8 mouse cellular contexts compared by ENCODE assay signal in genomic region chr3:102701902-102702544, GRCm38 (mm10). TPM values are rescaled to one million over a fixed set of nuclear protein-coding genes. Genes with fewer than 3 reads are reported as not detected.
A peak's percentile ranks its signal among the peaks of the same experiment; 100 is the strongest.
DNase-seq lines count a peak whose midpoint lies in the region; ATAC-seq lines count a peak whose summit lies in the region.

No protein-coding gene starts in this region.

- ATAC-seq in midbrain, embryonic 11.5 days (ENCODE audit: low FRiP score), result no peak
- no peak for ATAC-seq in midbrain, embryonic 15.5 days (replicated peaks)
- ATAC-seq in activated CD4-positive, CD25-positive, alpha-beta regulatory T cell, adult 4 months, result peak; percentile 80
- ATAC-seq in hematopoietic stem cell, adult 5-6 weeks (replicated peaks in 1 of 2; ENCODE audit: insufficient read depth in 1 of 2, low FRiP score in 2 of 2, low TSS enrichment in 1 of 2, low read depth in 1 of 2, poor library complexity in 2 of 2, severe bottlenecking in 2 of 2), result peak; percentile 87 to 93
- ATAC-seq in liver, embryonic 13.5 days (ENCODE audit: low read depth), result 0 out of 2 replicates have a peak, but pooled peaks have one; percentile 51

- 41% methylated on average over 7 of the region's 7 CpGs for WGBS in midbrain, embryonic 11.5 days
- 45% methylated on average over 7 of the region's 7 CpGs for WGBS in midbrain, embryonic 15.5 days
- WGBS in liver, embryonic 13.5 days (ENCODE audit: insufficient replicate concordance), result 16% methylated on average over 7 of the region's 7 CpGs

- no peaks in the 10 kb centered on the region for H3K27me3 ChIP-seq in midbrain, embryonic 11.5 days (ENCODE audit: control insufficient read depth, insufficient read depth, low read length)
- no peaks in the 10 kb centered on the region for H3K27me3 ChIP-seq in midbrain, embryonic 15.5 days (replicated peaks)
- H3K27me3 ChIP-seq in liver, embryonic 13.5 days, result no peaks in the 10 kb centered on the region

- no peak overlapping the region for H3K4me3 ChIP-seq in midbrain, embryonic 11.5 days (ENCODE audit: low read depth, low read length)
- H3K4me3 ChIP-seq in midbrain, embryonic 15.5 days, result no peak overlapping the region
- no peak overlapping the region for H3K4me3 ChIP-seq in liver, embryonic 13.5 days (replicated peaks)

- no peak overlapping the region for H3K9ac ChIP-seq in midbrain, embryonic 11.5 days (ENCODE audit: low read length)
- H3K9ac ChIP-seq in midbrain, embryonic 15.5 days, result no peak overlapping the region
- H3K9ac ChIP-seq in liver, embryonic 13.5 days, result no peak overlapping the region

- H3K4me1 ChIP-seq in midbrain, embryonic 11.5 days (ENCODE audit: control insufficient read depth, insufficient read depth, low read length), result no peaks in the 10 kb centered on the region
- H3K4me1 ChIP-seq in midbrain, embryonic 15.5 days, result 0 out of 2 replicates have a peak, but pooled peaks cover 3% of the 10 kb centered on the region
- no peaks in the 10 kb centered on the region for H3K4me1 ChIP-seq in liver, embryonic 13.5 days (replicated peaks)

- H3K36me3 ChIP-seq in midbrain, embryonic 11.5 days (ENCODE audit: control insufficient read depth, insufficient read depth, low read length), result no peaks in the 10 kb centered on the region
- no peaks in the 10 kb centered on the region for H3K36me3 ChIP-seq in midbrain, embryonic 15.5 days (replicated peaks)
- no peaks in the 10 kb centered on the region for H3K36me3 ChIP-seq in liver, embryonic 13.5 days

- DNase-seq in midbrain, embryonic 11.5 days (ENCODE audit: low spot score, missing footprints), result peak; percentile 89
- peak; percentile 36 for DNase-seq in embryo, embryonic 11.5 days (ENCODE audit: low read depth, low spot score)
- peak; percentile 43 for DNase-seq in liver, embryonic 13.5 days
- peak; percentile 8 for DNase-seq in retina, postnatal 7 days (ENCODE audit: low read depth, low spot score)
- DNase-seq in yolk sac, embryonic 10.5 days (ENCODE audit: low spot score), result peak; percentile 20

- no peaks in the 10 kb centered on the region for H3K9me3 ChIP-seq in midbrain, embryonic 11.5 days (ENCODE audit: control insufficient read depth, low read length)
- H3K9me3 ChIP-seq in midbrain, embryonic 15.5 days, result no peaks in the 10 kb centered on the region
- H3K9me3 ChIP-seq in liver, embryonic 13.5 days (replicated peaks), result no peaks in the 10 kb centered on the region

- no peak overlapping the region for H3K27ac ChIP-seq in midbrain, embryonic 11.5 days (ENCODE audit: low read depth, low read length)
- H3K27ac ChIP-seq in midbrain, embryonic 15.5 days, result no peak overlapping the region
- no peak overlapping the region for H3K27ac ChIP-seq in liver, embryonic 13.5 days

- no peak overlapping the region for H3K4me2 ChIP-seq in midbrain, embryonic 11.5 days
- no peak overlapping the region for H3K4me2 ChIP-seq in midbrain, embryonic 15.5 days
- H3K4me2 ChIP-seq in liver, embryonic 13.5 days, result no peak overlapping the region

RNA-seq across cellular contexts. Expression of gene Tspan2, which starts 32.3 kb away (rescaled TPM):
- polyA plus RNA-seq in midbrain, embryonic 11.5 days (2014; fragmentation: Nextera tagmentation; extraction: Ambion mirVana), result 10.2 and 10.4 TPM in 2 replicates
- polyA plus RNA-seq in midbrain, embryonic 15.5 days (2015; fragmentation: Nextera tagmentation; extraction: Ambion mirVana), result 8.9 and 9.6 TPM in 2 replicates
- polyA plus RNA-seq in activated CD4-positive, CD25-positive, alpha-beta regulatory T cell, adult 4 months (2017; shearing (Covaris generic)), result 1 to 10 TPM; 1.0 to 1.8 TPM
- total RNA-seq in hematopoietic stem cell, adult 5-6 weeks (2017), result 20.6 and 23.4 TPM in 2 replicates
- 1.9 and 2.1 TPM in 2 replicates for polyA plus RNA-seq in liver, embryonic 13.5 days (2015; fragmentation: Nextera tagmentation; extraction: Ambion mirVana)

Comparison
In these comparisons a context has a peak if more than half of its experiments do, and no peak if none do; other contexts are left out.
1. ATAC-seq: peak in activated CD4-positive, CD25-positive, alpha-beta regulatory T cell, adult 4 months (single experiment), hematopoietic stem cell, adult 5-6 weeks (2 of 2) and liver, embryonic 13.5 days (single experiment); none in midbrain, embryonic 11.5 days (single experiment) and midbrain, embryonic 15.5 days (single experiment).
2. DNase-seq: peak in every context shown above with its lines; median percentile 89 in midbrain, embryonic 11.5 days; 43 in liver, embryonic 13.5 days; 36 in embryo, embryonic 11.5 days; 20 in yolk sac, embryonic 10.5 days; 8 in retina, postnatal 7 days.